In the genomic region with DNA sequence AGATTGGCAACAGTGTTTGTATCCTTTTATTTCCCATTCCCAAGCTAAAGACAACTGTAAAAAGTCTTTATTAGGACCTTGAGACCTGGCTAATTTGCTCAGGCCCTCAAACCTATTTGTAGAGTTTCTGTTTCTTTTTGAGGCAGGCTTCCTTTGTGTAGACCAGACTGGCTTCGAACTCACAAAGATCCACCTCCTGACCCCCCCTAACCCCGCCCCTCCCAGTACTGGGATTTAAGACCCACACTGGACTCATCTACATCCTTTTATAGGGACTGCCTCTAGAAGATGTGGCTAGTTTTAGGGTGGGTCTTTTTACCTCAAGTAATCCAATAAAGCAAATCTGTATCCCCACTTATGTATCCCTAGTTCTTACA, we compare ENCODE assay signal across 9 mouse cellular contexts. TPM values are rescaled to one million over a fixed set of nuclear protein-coding genes. Genes with fewer than 3 reads are reported as not detected.
A peak's percentile ranks its signal among the peaks of the same experiment; 100 is the strongest.
DNase-seq lines count a peak whose midpoint lies in the region; ATAC-seq and TF ChIP-seq lines count a peak whose summit lies in the region.
"Had no signal": no experiment of that assay in that cellular context is flagged by ENCODE, and none has a peak within 500 bp of the region (broad histone marks: within the 10 kb centered on the region; RNA-seq: fewer than 3 reads in every experiment).

No protein-coding gene starts in this region.

- H3K36me3 ChIP-seq in kidney, embryonic 14.5 days (ENCODE audit: control insufficient read depth, insufficient read depth, low read length), result peaks cover 28% of the 10 kb centered on the region
- H3K36me3 ChIP-seq in hindbrain, postnatal 0 days (ENCODE audit: insufficient read depth, low read length), result peaks cover 16% of the 10 kb centered on the region
- 0 out of 2 replicates have a peak, but pooled peaks cover 7% of the 10 kb centered on the region for H3K36me3 ChIP-seq in midbrain, embryonic 16.5 days (ENCODE audit: control insufficient read depth, insufficient read depth, low read length)

- peak; percentile 11; the same call in 1 of the 2 replicates for ATAC-seq in kidney, embryonic 14.5 days (ENCODE audit: low FRiP score, low TSS enrichment)
- ATAC-seq in hindbrain, postnatal 0 days, result peak; percentile 25; the same call in 1 of the 2 replicates
- ATAC-seq in midbrain, embryonic 16.5 days, result peak; percentile 41
- no peak for ATAC-seq in megakaryocyte progenitor cell, adult 5-6 weeks (replicated peaks; ENCODE audit: poor library complexity)

- peak overlapping the region; percentile 41 for H3K4me2 ChIP-seq in kidney, embryonic 14.5 days (replicated peaks; ENCODE audit: low read depth, low read length)
- H3K4me2 ChIP-seq in hindbrain, postnatal 0 days (ENCODE audit: low read depth, low read length), result peak overlapping the region; percentile 54
- H3K4me2 ChIP-seq in midbrain, embryonic 16.5 days (ENCODE audit: low read length), result peak overlapping the region; percentile 61

- H3K4me3 ChIP-seq in kidney, embryonic 14.5 days (ENCODE audit: low read length), result peak overlapping the region; percentile 93
- H3K4me3 ChIP-seq in brown adipose tissue, adult 24 weeks (ENCODE audit: insufficient read depth, low read depth, low read length), result no peak overlapping the region
- H3K4me3 ChIP-seq in hindbrain, postnatal 0 days (ENCODE audit: low read length), result peak overlapping the region; percentile 99
- peak overlapping the region; percentile 98 for H3K4me3 ChIP-seq in midbrain, embryonic 16.5 days (ENCODE audit: low read depth, low read length)

- H3K9me3 ChIP-seq in kidney, embryonic 14.5 days (ENCODE audit: control insufficient read depth, low read length), result no peaks in the 10 kb centered on the region
- H3K9me3 ChIP-seq in hindbrain, postnatal 0 days (ENCODE audit: low read length), result no peaks in the 10 kb centered on the region
- H3K9me3 ChIP-seq in midbrain, embryonic 16.5 days (replicated peaks; ENCODE audit: control insufficient read depth, low read length, poor library complexity, severe bottlenecking), result no peaks in the 10 kb centered on the region

- H3K27ac ChIP-seq in kidney, embryonic 14.5 days (ENCODE audit: low read depth, low read length), result 0 out of 2 replicates have a peak overlapping the region, but pooled peaks have one; percentile 65
- H3K27ac ChIP-seq in brown adipose tissue, adult 24 weeks (replicated peaks; ENCODE audit: low read depth, low read length), result peak overlapping the region; percentile 70
- peak overlapping the region; percentile 99; the same call in 1 of the 2 replicates for H3K27ac ChIP-seq in hindbrain, postnatal 0 days
- H3K27ac ChIP-seq in midbrain, embryonic 16.5 days (ENCODE audit: low read length), result peak overlapping the region; percentile 98

- no peak overlapping the region for H3K9ac ChIP-seq in kidney, embryonic 14.5 days (ENCODE audit: low read depth, low read length)
- peak overlapping the region; percentile 96; the same call in 1 of the 2 replicates for H3K9ac ChIP-seq in hindbrain, postnatal 0 days (replicated peaks; ENCODE audit: low read length)
- H3K9ac ChIP-seq in midbrain, embryonic 16.5 days (ENCODE audit: low read depth, low read length), result no peak overlapping the region

- no peaks in the 10 kb centered on the region for H3K27me3 ChIP-seq in kidney, embryonic 14.5 days (ENCODE audit: control insufficient read depth, insufficient read depth, low read length)
- no peaks in the 10 kb centered on the region; the same call in 1 of the 2 replicates for H3K27me3 ChIP-seq in hindbrain, postnatal 0 days (ENCODE audit: insufficient read depth, low read length)
- H3K27me3 ChIP-seq in midbrain, embryonic 16.5 days (ENCODE audit: control insufficient read depth, insufficient read depth, low read depth, low read length), result peaks cover 22% of the 10 kb centered on the region
- H3K27me3 ChIP-seq: Patski had no signal

- WGBS in kidney, embryonic 14.5 days, result 26% methylated on average over 2 of the region's 2 CpGs
- 26% methylated on average over 2 of the region's 2 CpGs for WGBS in hindbrain, postnatal 0 days
- WGBS in midbrain, embryonic 16.5 days, result 13% methylated on average over 2 of the region's 2 CpGs

- peaks cover 3% of the 10 kb centered on the region; the same call in 1 of the 2 replicates for H3K4me1 ChIP-seq in kidney, embryonic 14.5 days (ENCODE audit: control insufficient read depth, insufficient read depth, low read length)
- H3K4me1 ChIP-seq in brown adipose tissue, adult 24 weeks (ENCODE audit: control insufficient read depth, insufficient read depth, insufficient read length, low read length), result peaks cover 19% of the 10 kb centered on the region
- H3K4me1 ChIP-seq in hindbrain, postnatal 0 days (ENCODE audit: insufficient read depth, low read length), result peaks cover 9% of the 10 kb centered on the region; the same call in 1 of the 2 replicates
- H3K4me1 ChIP-seq in midbrain, embryonic 16.5 days (ENCODE audit: control insufficient read depth, insufficient read depth, low read length), result peaks cover 21% of the 10 kb centered on the region

- no peak for DNase-seq in kidney, adult 8-10 months
- DNase-seq in hindbrain, postnatal 0 days (ENCODE audit: low spot score), result no peak
- DNase-seq in layer of hippocampus, postnatal 14 days (ENCODE audit: low spot score in 2 of 2), result no peak
- DNase-seq in adrenal gland, postnatal 4 days (ENCODE audit: low spot score in 2 of 2), result no peak

- no peak for TF ChIP-seq CTCF in hindbrain, postnatal 0 days (IDR thresholded peaks at IDR 0.05; ENCODE audit: low read depth)

RNA-seq across cellular contexts. Expression of gene Chtop, which starts 0.4 kb away (rescaled TPM):
- 98.8 and 105 TPM in 2 replicates for polyA plus RNA-seq in kidney, embryonic 14.5 days (2014; fragmentation: Nextera tagmentation; extraction: Ambion mirVana)
- 39.6 and 51.2 TPM in 2 replicates for polyA plus RNA-seq in brown adipose tissue, adult 24 weeks (2012; ENCODE audit: insufficient read depth, insufficient read length, missing spikeins)
- total RNA-seq in hindbrain, postnatal 0 days (2014; rRNA removed), result 210 and 220 TPM in 2 replicates
- 162 and 165 TPM in 2 replicates for polyA plus RNA-seq in hindbrain, postnatal 0 days (2015; fragmentation: Nextera tagmentation; extraction: Ambion mirVana)
- polyA plus RNA-seq in midbrain, embryonic 16.5 days (2015; fragmentation: Nextera tagmentation; extraction: Ambion mirVana), result 167 and 181 TPM in 2 replicates
- 100 to 1,000 TPM; 164 to 166 TPM for total RNA-seq in layer of hippocampus, postnatal 14 days (2021)
- 100 to 1,000 TPM; 137 to 138 TPM for total RNA-seq in adrenal gland, postnatal 4 days (2021)
- total RNA-seq in megakaryocyte progenitor cell, adult 5-6 weeks (2015), result 112 and 119 TPM in 2 replicates
- total RNA-seq in megakaryocyte progenitor cell, adult 5-6 weeks (2017), result 96.0 and 114 TPM in 2 replicates

RNA-seq across cellular contexts. Expression of gene S100a1, which starts 4.5 kb away (rescaled TPM):
- 50.7 and 55.9 TPM in 2 replicates for polyA plus RNA-seq in kidney, embryonic 14.5 days (2014; fragmentation: Nextera tagmentation; extraction: Ambion mirVana)
- polyA plus RNA-seq in brown adipose tissue, adult 24 weeks (2012; ENCODE audit: insufficient read depth, insufficient read length, missing spikeins), result 1,535 and 1,745 TPM in 2 replicates
- total RNA-seq in hindbrain, postnatal 0 days (2014; rRNA removed), result 27.7 and 28.1 TPM in 2 replicates
- 88.9 and 93.6 TPM in 2 replicates for polyA plus RNA-seq in hindbrain, postnatal 0 days (2015; fragmentation: Nextera tagmentation; extraction: Ambion mirVana)
- 12.4 and 19.5 TPM in 2 replicates for polyA plus RNA-seq in midbrain, embryonic 16.5 days (2015; fragmentation: Nextera tagmentation; extraction: Ambion mirVana)
- 10 to 100 TPM; 91.9 to 92.5 TPM for total RNA-seq in layer of hippocampus, postnatal 14 days (2021)
- 10 to 100 TPM; 67.1 TPM for total RNA-seq in adrenal gland, postnatal 4 days (2021)
- total RNA-seq in megakaryocyte progenitor cell, adult 5-6 weeks (2015), result 123 and 145 TPM in 2 replicates
- total RNA-seq in megakaryocyte progenitor cell, adult 5-6 weeks (2017), result 121 and 131 TPM in 2 replicates

RNA-seq across cellular contexts. Expression of gene S100a13, which starts 4.5 kb away (rescaled TPM):
- 30.2 and 38.0 TPM in 2 replicates for polyA plus RNA-seq in kidney, embryonic 14.5 days (2014; fragmentation: Nextera tagmentation; extraction: Ambion mirVana)
- polyA plus RNA-seq in brown adipose tissue, adult 24 weeks (2012; ENCODE audit: insufficient read depth, insufficient read length, missing spikeins), result 385 and 454 TPM in 2 replicates
- 5.2 and 10.9 TPM in 2 replicates for total RNA-seq in hindbrain, postnatal 0 days (2014; rRNA removed)
- polyA plus RNA-seq in hindbrain, postnatal 0 days (2015; fragmentation: Nextera tagmentation; extraction: Ambion mirVana), result 37.9 and 41.4 TPM in 2 replicates
- 7.6 and 8.9 TPM in 2 replicates for polyA plus RNA-seq in midbrain, embryonic 16.5 days (2015; fragmentation: Nextera tagmentation; extraction: Ambion mirVana)
- 10 to 100 TPM; 27.1 to 29.7 TPM for total RNA-seq in layer of hippocampus, postnatal 14 days (2021)
- 10 to 100 TPM; 23.9 to 24.7 TPM for total RNA-seq in adrenal gland, postnatal 4 days (2021)
- total RNA-seq in megakaryocyte progenitor cell, adult 5-6 weeks (2015), result 49.3 and 59.5 TPM in 2 replicates
- total RNA-seq in megakaryocyte progenitor cell, adult 5-6 weeks (2017), result 84.2 and 96.0 TPM in 2 replicates

RNA-seq across cellular contexts. Expression of gene S100a14, which starts 16.9 kb away (rescaled TPM):
- 1.1 and 1.6 TPM in 2 replicates for polyA plus RNA-seq in kidney, embryonic 14.5 days (2014; fragmentation: Nextera tagmentation; extraction: Ambion mirVana)
- polyA plus RNA-seq in brown adipose tissue, adult 24 weeks (2012; ENCODE audit: insufficient read depth, insufficient read length, missing spikeins), result not detected in 2 replicates
- total RNA-seq in hindbrain, postnatal 0 days (2014; rRNA removed), result not detected in 2 replicates
- polyA plus RNA-seq in hindbrain, postnatal 0 days (2015; fragmentation: Nextera tagmentation; extraction: Ambion mirVana), result 0.29 TPM in 1 of 2 replicates, not detected in the other
- polyA plus RNA-seq in midbrain, embryonic 16.5 days (2015; fragmentation: Nextera tagmentation; extraction: Ambion mirVana), result not detected in 2 replicates
- under 1 TPM; 0.60 to 0.74 TPM for total RNA-seq in layer of hippocampus, postnatal 14 days (2021)
- 1 to 10 TPM in 1 of 2 experiments, under 1 TPM in 1; 0.54 to 1.2 TPM for total RNA-seq in adrenal gland, postnatal 4 days (2021)
- not detected in 2 replicates for total RNA-seq in megakaryocyte progenitor cell, adult 5-6 weeks (2015)
- 0.33 TPM in 1 of 2 replicates, not detected in the other for total RNA-seq in megakaryocyte progenitor cell, adult 5-6 weeks (2017)

RNA-seq across cellular contexts. Expression of gene Snapin, which starts 18.9 kb away (rescaled TPM):
- 58.5 and 67.6 TPM in 2 replicates for polyA plus RNA-seq in kidney, embryonic 14.5 days (2014; fragmentation: Nextera tagmentation; extraction: Ambion mirVana)
- 55.5 and 71.6 TPM in 2 replicates for polyA plus RNA-seq in brown adipose tissue, adult 24 weeks (2012; ENCODE audit: insufficient read depth, insufficient read length, missing spikeins)
- 49.7 and 52.0 TPM in 2 replicates for total RNA-seq in hindbrain, postnatal 0 days (2014; rRNA removed)
- 102 and 106 TPM in 2 replicates for polyA plus RNA-seq in hindbrain, postnatal 0 days (2015; fragmentation: Nextera tagmentation; extraction: Ambion mirVana)
- 85.1 and 86.6 TPM in 2 replicates for polyA plus RNA-seq in midbrain, embryonic 16.5 days (2015; fragmentation: Nextera tagmentation; extraction: Ambion mirVana)
- 10 to 100 TPM; 47.0 to 51.7 TPM for total RNA-seq in layer of hippocampus, postnatal 14 days (2021)
- 10 to 100 TPM; 70.9 to 72.3 TPM for total RNA-seq in adrenal gland, postnatal 4 days (2021)
- total RNA-seq in megakaryocyte progenitor cell, adult 5-6 weeks (2015), result 41.2 and 42.1 TPM in 2 replicates
- 32.3 and 45.0 TPM in 2 replicates for total RNA-seq in megakaryocyte progenitor cell, adult 5-6 weeks (2017)
